Mouse (Mus musculus): ENCODE results near the gene Ankrd65. TPM values are rescaled to one million over a fixed set of nuclear protein-coding genes. Genes with fewer than 3 reads are reported as not detected.

Ankrd65 gene
- polyA plus RNA-seq, 1 experiment, result 0.49 TPM

- Histone ChIP-seq H3K4me3 (ENCODE audit: extremely low read depth, insufficient read depth, insufficient read length) (no peak overlapping the region), H3K4me1 (ENCODE audit: control insufficient read depth, insufficient read depth, insufficient read length) (peaks cover 4% of the 10 kb centered on the region; the same call in 1 of the 2 replicates), H3K36me3 (ENCODE audit: control insufficient read depth, insufficient read depth, low read length) (peaks cover 17% of the 10 kb centered on the region), H3K27me3 (ENCODE audit: control insufficient read depth, insufficient read depth, low read length) (no peaks in the 10 kb centered on the region), H3K27ac (ENCODE audit: insufficient read depth, low read length) (no peak overlapping the region)
- DNase-seq (ENCODE audit: low read depth in 1 of 2, low spot score in 2 of 2), result no peak
- no peak for TF ChIP-seq POLR2A (IDR thresholded peaks at IDR 0.05; ENCODE audit: low read depth, low read length)
- no peak for TF ChIP-seq CTCF (IDR thresholded peaks at IDR 0.05; ENCODE audit: extremely low read depth, insufficient read depth, insufficient read length, insufficient replicate concordance)
- WGBS, result 96% methylated on average over 12 of the region's 12 CpGs
Measured at GRCm38 (mm10) chr4:155757011-155757410, 33.2 kb upstream of the Ankrd65 start.

DNA sequence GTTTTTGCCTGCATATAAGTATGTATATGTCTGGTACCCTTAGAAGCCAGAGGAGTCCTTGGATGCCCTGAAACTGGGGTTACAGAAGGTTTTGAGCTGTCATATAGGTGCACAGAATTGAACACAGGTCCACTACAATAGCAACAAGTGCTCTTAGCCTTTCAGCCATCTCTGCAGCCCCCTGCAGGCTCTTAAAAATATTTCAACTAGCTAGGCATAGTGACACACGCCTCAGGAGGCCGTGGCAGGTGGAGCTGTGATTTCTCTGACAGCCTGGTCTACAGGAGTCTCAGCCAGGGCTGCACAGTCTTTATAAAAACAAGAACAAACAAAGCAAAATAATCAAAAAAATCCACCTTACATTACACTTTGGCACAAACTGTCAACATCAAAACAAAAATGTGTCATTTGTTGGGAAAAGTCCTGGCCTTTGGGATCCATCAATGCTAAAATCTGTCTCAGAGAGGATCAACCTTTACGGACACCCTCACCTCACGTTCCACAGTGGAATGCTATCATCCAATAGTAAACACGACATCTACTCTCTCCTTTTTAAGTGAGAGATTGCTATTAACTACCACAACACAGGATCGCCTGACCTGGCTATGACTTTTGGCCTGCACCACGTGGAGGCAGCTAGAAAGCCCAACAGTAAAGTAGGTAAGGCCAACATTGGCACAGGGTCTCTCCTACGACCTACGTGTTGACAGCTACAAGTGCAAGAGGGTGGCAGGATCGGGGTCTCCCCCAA lies 30.2 kb upstream of the Ankrd65 start:
- H3K27ac ChIP-seq (ENCODE audit: insufficient read depth, low read length), result no peak overlapping the region
- peaks cover 4% of the 10 kb centered on the region; the same call in 1 of the 2 replicates for H3K4me1 ChIP-seq (ENCODE audit: control insufficient read depth, insufficient read depth, insufficient read length)
- H3K27me3 ChIP-seq (ENCODE audit: control insufficient read depth, insufficient read depth, low read length), result no peaks in the 10 kb centered on the region
- no peak for TF ChIP-seq CTCF (IDR thresholded peaks at IDR 0.05; ENCODE audit: extremely low read depth, insufficient read depth, insufficient read length, insufficient replicate concordance)
- 2% methylated on average over 10 of the region's 10 CpGs for WGBS
- peak overlapping the region; percentile 76 for H3K4me3 ChIP-seq (ENCODE audit: extremely low read depth, insufficient read depth, insufficient read length)
- H3K36me3 ChIP-seq (ENCODE audit: control insufficient read depth, insufficient read depth, low read length), result peaks cover 6% of the 10 kb centered on the region
- peak; percentile 24 to 31 for DNase-seq (ENCODE audit: low read depth in 1 of 2, low spot score in 2 of 2)

- DNase-seq (ENCODE audit: low read depth in 1 of 2, low spot score in 2 of 2), result peak; percentile 86 to 94
- TF ChIP-seq CTCF (IDR thresholded peaks at IDR 0.05; ENCODE audit: extremely low read depth, insufficient read depth, insufficient read length, insufficient replicate concordance) (no peak), POLR2A (IDR thresholded peaks at IDR 0.05; ENCODE audit: low read depth, low read length) (peak; percentile 48)
- peaks cover 4% of the 10 kb centered on the region; the same call in 1 of the 2 replicates for H3K4me1 ChIP-seq (ENCODE audit: control insufficient read depth, insufficient read depth, insufficient read length)
- peaks cover 5% of the 10 kb centered on the region for H3K36me3 ChIP-seq (ENCODE audit: control insufficient read depth, insufficient read depth, low read length)
- peak within 1 kb of the TSS; percentile 76 for H3K4me3 ChIP-seq (ENCODE audit: extremely low read depth, insufficient read depth, insufficient read length)
- H3K27me3 ChIP-seq (ENCODE audit: control insufficient read depth, insufficient read depth, low read length), result no peaks in the 10 kb centered on the region
- no peak within 1 kb of the TSS for H3K27ac ChIP-seq (ENCODE audit: insufficient read depth, low read length)
- WGBS, result 1% methylated on average over 68 of the region's 68 CpGs
Measured at GRCm38 (mm10) chr4:155760613-155761355, 29.5 kb upstream of the Ankrd65 start, which contains the start of gene Atad3a. Gene Atad3a, minus strand, starts transcription at chr4:155761093.

DNA sequence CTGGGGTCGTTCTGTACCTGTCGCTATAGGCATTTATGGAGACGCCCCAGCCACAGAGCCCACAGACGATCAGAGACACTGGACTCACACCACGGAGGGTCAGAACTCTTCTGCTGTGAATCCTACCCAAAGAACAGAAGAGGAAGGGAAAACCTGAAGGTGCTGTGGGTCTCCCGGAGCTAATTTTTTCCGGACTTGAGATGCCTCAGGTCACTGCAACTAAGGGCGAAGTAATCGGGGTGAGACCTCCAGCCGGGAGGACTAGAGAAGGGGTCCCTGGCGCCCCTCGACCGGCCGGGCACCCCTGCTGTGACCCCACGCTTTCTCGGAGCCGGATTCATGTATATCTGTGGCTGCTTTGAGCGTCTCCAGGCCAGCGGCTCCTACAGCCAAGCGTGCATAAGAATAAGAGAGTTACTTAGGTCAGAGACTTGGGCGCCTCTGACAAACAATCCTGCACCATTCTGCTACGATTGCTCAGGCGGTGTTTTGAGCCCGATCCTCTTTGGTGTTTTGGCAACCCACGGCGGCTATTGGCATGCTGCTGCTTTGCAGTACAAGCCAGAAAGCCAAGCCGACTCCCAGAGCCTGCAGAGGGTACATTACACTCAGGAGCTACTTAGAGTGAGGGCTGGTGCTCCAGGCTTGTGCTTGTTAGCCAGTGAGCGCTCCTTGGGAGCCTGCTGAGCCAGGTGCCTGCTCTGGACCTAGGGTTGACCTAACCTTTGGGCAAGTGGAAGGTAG lies 28.7 kb upstream of the Ankrd65 start:
- Histone ChIP-seq H3K4me1 (ENCODE audit: control insufficient read depth, insufficient read depth, insufficient read length) (peaks cover 4% of the 10 kb centered on the region; the same call in 1 of the 2 replicates), H3K4me3 (ENCODE audit: extremely low read depth, insufficient read depth, insufficient read length) (peak overlapping the region; percentile 58), H3K27me3 (ENCODE audit: control insufficient read depth, insufficient read depth, low read length) (no peaks in the 10 kb centered on the region), H3K36me3 (ENCODE audit: control insufficient read depth, insufficient read depth, low read length) (no peaks in the 10 kb centered on the region; the same call in 1 of the 2 replicates), H3K27ac (ENCODE audit: insufficient read depth, low read length) (no peak overlapping the region)
- DNase-seq (ENCODE audit: low read depth in 1 of 2, low spot score in 2 of 2), result no peak
- TF ChIP-seq CTCF (IDR thresholded peaks at IDR 0.05; ENCODE audit: extremely low read depth, insufficient read depth, insufficient read length, insufficient replicate concordance) (no peak), POLR2A (IDR thresholded peaks at IDR 0.05; ENCODE audit: low read depth, low read length) (no peak)
- 3% methylated on average over 28 of the region's 28 CpGs for WGBS

DNA sequence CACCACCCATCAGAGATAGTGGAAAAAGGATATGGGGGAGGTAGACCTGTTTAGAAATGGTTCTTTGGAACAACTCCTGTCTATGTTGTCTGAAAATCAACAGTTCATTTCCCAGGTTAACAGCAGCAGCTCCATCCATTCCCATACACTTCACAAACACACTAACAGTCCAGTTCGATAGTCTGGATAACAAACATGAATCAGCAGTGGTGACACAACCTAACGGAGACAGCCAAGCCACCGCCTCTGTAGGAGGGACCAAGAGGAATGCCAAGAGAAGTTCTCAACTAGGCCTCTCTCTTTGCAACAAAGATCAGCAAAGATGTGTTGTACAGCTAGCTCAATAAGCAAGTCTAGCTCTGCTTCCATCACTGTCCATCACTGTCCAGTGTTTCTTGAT lies 27.9 kb upstream of the Ankrd65 start:
- TF ChIP-seq POLR2A (IDR thresholded peaks at IDR 0.05; ENCODE audit: low read depth, low read length), result no peak
- no peak for TF ChIP-seq CTCF (IDR thresholded peaks at IDR 0.05; ENCODE audit: extremely low read depth, insufficient read depth, insufficient read length, insufficient replicate concordance)
- Histone ChIP-seq H3K4me1 (ENCODE audit: control insufficient read depth, insufficient read depth, insufficient read length) (peaks cover 4% of the 10 kb centered on the region; the same call in 1 of the 2 replicates), H3K27me3 (ENCODE audit: control insufficient read depth, insufficient read depth, low read length) (no peaks in the 10 kb centered on the region), H3K27ac (ENCODE audit: insufficient read depth, low read length) (no peak overlapping the region), H3K36me3 (ENCODE audit: control insufficient read depth, insufficient read depth, low read length) (no peaks in the 10 kb centered on the region), H3K4me3 (ENCODE audit: extremely low read depth, insufficient read depth, insufficient read length) (no peak overlapping the region)
- WGBS, result 90% methylated on average over 3 of the region's 3 CpGs
- no peak for DNase-seq (ENCODE audit: low read depth in 1 of 2, low spot score in 2 of 2)

DNA sequence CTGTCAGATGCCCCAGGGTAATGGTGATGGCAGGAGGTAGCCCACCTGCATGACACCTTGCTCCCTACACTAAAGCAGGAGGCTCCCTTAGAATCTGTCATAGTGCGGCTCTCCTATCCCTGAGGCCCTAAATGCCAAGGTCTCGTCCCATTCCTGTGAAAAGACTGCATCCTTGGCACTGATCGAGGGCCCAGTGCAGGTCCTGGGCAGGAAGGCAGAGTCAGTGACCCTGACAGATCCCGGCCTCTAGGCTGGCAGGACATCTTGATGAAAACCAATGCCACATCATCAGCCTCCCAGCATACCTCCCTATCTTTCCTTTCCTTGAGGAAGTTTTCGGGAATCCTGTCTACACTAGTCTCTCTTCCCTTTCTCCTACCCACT lies 20.8 kb upstream of the Ankrd65 start:
- 74% methylated on average over 5 of the region's 5 CpGs for WGBS
- no peaks in the 10 kb centered on the region for H3K27me3 ChIP-seq (ENCODE audit: control insufficient read depth, insufficient read depth, low read length)
- no peak overlapping the region; the same call in 1 of the 2 replicates for H3K4me3 ChIP-seq (ENCODE audit: extremely low read depth, insufficient read depth, insufficient read length)
- no peaks in the 10 kb centered on the region for H3K36me3 ChIP-seq (ENCODE audit: control insufficient read depth, insufficient read depth, low read length)
- TF ChIP-seq CTCF (IDR thresholded peaks at IDR 0.05; ENCODE audit: extremely low read depth, insufficient read depth, insufficient read length, insufficient replicate concordance) (no peak), POLR2A (IDR thresholded peaks at IDR 0.05; ENCODE audit: low read depth, low read length) (no peak)
- H3K27ac ChIP-seq (ENCODE audit: insufficient read depth, low read length), result no peak overlapping the region
- DNase-seq (ENCODE audit: low read depth in 1 of 2, low spot score in 2 of 2), result no peak
- peaks cover 7% of the 10 kb centered on the region for H3K4me1 ChIP-seq (ENCODE audit: control insufficient read depth, insufficient read depth, insufficient read length)
